Mouse (Mus musculus) left cerebral cortex, postnatal 14 days (tissue): Measurements from ENCODE around the gene Dchs1. TPM values are rescaled to one million over a fixed set of nuclear protein-coding genes. Genes with fewer than 3 reads are reported as not detected.

Experiments used
- DNase-seq, 2 experiments: peaks; one replicate each; pipeline ENCODE4 v3.0.0; 2021 to 2022; ENCODE audit warnings: low spot score in 2 of 2, mixed read lengths in 1 of 2
- intact Hi-C: fragments of 180-260 bp; cut with DNase I; formaldehyde crosslinking; loops from one replicate; pipeline ENCODE4 v1.15.1; 2025
- long read RNA-seq, 2 experiments: library from polyadenylated mRNA; stranded (forward); transcript quantifications; one replicate each; pipeline ENCODE4 v2.0.0; 2021
- total RNA-seq, 2 experiments: library from RNA; stranded (reverse); gene quantifications; 2 replicates each; pipeline ENCODE4 v1.2.3; 2021

The Dchs1 gene
- total RNA-seq: 10 to 100 TPM; 16.4 to 18.7 TPM
- long read RNA-seq, experiment 1, partial matches to known transcripts: 6 of 6 reads
- long read RNA-seq, experiment 1, other reads (novel, unspliced or antisense): 0 of 6 reads
- long read RNA-seq, experiment 2, partial matches to known transcripts: 3 of 8 reads
- long read RNA-seq, experiment 2, other reads (novel, unspliced or antisense): 5 of 8 reads

GRCm38 (mm10) chr7:105787285-105788140, at the start of gene Dchs1:
Gene Dchs1 (minus strand): TSS chr7:105787654.
- DNase-seq: no peak
- intact Hi-C loops: no loop called here

DNA sequence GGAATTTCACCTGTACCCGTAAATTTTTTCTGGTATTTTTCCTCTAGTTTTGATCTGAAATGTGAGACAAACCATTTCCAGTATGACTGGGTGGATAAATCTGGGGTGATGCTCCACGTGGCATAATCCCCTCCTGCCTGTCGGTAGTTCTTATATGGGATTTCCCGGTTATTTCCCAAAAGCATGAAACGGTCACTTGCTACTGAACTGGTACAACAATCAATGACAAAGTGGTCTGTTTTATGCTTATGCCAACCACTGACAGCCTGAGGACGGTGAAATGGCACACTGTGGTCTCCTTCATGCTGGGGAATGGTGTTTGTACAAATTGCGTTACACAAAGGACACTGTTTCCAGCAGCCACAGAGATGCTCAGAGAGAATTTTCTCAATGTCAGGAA, 36.8 kb upstream of the Dchs1 start:
- intact Hi-C loops: no loop called here

GRCm38 (mm10) chr7:105818483-105818882, 31.0 kb upstream of the Dchs1 start:
- intact Hi-C loops: loop anchor here (2.0 to 5.0 kb wide), 3 partner anchors 92 to 1229 kb away; no protein-coding TSS in a partner anchor

More for the DNA sequence above, 36.8 kb upstream of the Dchs1 start:
- DNase-seq: no peak

DNA sequence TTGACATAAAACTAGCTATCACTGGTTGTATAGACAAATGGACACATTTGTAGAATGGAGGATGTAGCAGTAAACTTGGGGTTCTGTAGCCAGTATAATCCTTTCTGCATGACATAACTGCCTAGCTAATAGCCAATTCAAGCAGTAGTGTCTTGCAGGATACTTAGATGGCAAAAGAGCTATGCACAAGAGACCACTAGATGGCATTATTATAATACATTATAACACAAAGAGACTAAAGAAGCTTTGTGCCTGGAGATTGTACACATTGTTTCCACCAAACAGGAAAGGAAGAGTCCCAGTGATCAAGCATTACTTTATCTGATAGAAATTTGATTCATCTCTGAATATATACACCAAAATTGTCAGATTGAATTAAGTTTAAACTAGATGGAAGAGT, 29.3 kb upstream of the Dchs1 start:
- no peak for DNase-seq
- intact Hi-C loops: loop anchor here (5.0 kb wide), 2 partner anchors 269 to 1231 kb away; no protein-coding TSS in a partner anchor

More at GRCm38 (mm10) chr7:105818483-105818882, 31.0 kb upstream of the Dchs1 start:
- peak; percentile 53 to 66 for DNase-seq

DNA sequence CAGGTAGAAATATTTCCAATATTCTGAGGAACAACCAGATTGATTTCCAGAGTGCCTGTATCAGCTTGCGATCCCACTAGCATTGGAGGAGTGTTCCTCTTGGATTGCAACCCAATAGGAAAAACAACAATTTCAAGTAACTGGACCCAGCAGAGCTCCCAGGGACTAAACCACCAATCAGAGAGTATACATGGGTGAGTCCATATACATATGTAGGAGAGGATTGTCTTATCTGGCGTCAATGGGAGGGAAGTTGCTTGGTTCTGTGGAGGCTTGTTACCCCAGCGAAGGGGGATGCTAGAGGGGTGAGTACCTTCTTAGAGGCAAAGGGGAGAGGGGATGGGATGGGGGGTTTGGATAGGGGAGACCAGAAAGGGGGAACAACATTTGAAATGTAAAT, 25.9 kb upstream of the Dchs1 start:
- intact Hi-C loops: loop anchor here (5.0 kb wide), 1 partner anchor 161 kb away; the partner anchor contains the start of gene Dnhd1
- no peak for DNase-seq

- intact Hi-C loops: loop anchor here (5.0 kb wide), 1 partner anchor 160 kb away; the partner anchor contains the start of gene Dnhd1
Measured at GRCm38 (mm10) chr7:105812566-105812965, 25.1 kb upstream of the Dchs1 start.

GRCm38 (mm10) chr7:105811516-105811915, 24.1 kb upstream of the Dchs1 start:
- DNase-seq: no peak
- intact Hi-C loops: loop anchor here (1.0 to 5.0 kb wide), 3 partner anchors 75 to 159 kb away; partner anchors contain the start of genes Dnhd1, Ilk and Rrp8

More at GRCm38 (mm10) chr7:105812566-105812965, 25.1 kb upstream of the Dchs1 start:
- DNase-seq: no peak

GRCm38 (mm10) chr7:105810877-105811489, 23.5 kb upstream of the Dchs1 start, which contains the start of gene Mrpl17:
Gene Mrpl17 (minus strand): TSS chr7:105811099.
- intact Hi-C loops: loop anchor here (1.0 to 5.0 kb wide), 3 partner anchors 74 to 159 kb away; partner anchors contain the start of genes Dnhd1, Ilk and Rrp8
- peak; percentile 100 for DNase-seq

DNA sequence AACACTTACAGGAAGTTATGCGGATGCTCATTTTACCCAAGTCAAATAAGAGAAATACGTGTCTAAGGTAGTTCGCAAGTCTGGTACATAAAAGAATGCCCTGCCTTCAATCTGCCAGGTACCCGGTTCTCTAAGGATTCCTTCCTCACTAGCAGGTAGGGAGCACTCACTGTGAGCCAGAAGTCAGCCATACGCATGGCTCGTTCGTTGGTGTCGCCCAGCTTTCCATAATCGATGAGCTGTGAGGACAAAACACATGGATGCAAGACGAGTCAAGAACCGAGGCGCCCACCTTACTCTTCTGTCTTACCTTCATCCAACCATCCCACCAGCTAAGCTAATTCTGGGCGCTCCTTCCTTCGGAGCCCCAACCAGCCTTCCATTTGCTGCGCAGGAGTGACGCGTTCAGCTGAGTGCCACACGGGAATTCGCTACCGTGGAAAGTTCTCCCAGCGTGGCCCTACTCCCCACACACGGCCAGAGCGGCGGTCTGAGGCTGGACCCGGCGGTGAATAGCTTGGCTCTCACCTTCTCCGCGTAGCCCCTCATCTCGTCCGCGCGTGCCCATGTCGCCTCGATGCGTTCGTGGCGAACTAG, 22.9 kb upstream of the Dchs1 start:
- peak; percentile 48 to 55 for DNase-seq
- intact Hi-C loops: loop anchor here (2.0 to 5.0 kb wide), 2 partner anchors 74 to 158 kb away; partner anchors contain the start of genes Dnhd1, Ilk and Rrp8

DNA sequence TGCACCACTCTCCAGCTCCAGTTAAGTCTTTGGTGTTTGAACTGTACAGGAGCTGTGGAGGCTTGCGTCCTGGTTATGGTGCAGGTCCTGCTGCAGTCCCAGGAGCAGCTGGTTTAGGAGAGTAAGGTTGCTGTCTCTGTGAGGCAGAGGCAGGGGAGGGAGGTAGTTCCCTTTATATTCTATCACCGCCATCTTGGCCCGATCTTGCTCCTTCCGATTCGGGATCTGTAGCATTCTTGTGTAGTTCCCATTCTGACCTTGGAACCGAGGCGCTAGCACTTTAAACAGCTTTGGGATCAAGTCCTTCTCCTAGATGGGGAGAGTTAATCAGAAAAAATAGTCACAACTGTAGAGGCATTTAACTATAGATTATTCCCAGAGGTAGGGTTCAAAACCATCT, 22.4 kb upstream of the Dchs1 start:
- DNase-seq: no peak
- intact Hi-C loops: loop anchor here (2.0 to 5.0 kb wide), 3 partner anchors 43 to 158 kb away; partner anchors contain the start of genes Dnhd1, Ilk and Rrp8

DNA sequence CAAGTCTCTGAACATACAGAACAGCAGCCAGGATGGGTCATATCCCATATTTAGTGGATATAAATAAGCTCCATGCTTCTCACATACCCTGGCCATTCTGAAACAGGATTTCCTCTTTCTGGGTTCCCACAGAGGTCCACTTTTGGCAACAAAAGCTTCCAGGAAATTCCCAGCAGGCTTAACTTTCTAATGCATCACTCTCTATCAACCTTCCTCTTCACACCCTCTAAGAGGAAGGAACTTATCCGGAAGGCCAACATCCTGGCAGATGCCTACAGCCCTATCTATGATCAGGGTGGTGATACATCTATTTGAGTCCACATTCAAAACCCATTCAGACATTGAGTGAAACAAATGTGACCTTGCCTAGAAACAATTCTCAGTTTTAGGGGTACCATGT, 20.9 kb upstream of the Dchs1 start:
- intact Hi-C loops: loop anchor here (5.0 kb wide), 1 partner anchor 41 kb away; no protein-coding TSS in a partner anchor
- no peak for DNase-seq

GRCm38 (mm10) chr7:105806716-105807115, 19.3 kb upstream of the Dchs1 start:
- intact Hi-C loops: loop anchor here (5.0 kb wide), 1 partner anchor 39 kb away; no protein-coding TSS in a partner anchor
- DNase-seq: no peak

GRCm38 (mm10) chr7:105806125-105806524, 18.7 kb upstream of the Dchs1 start:
- no peak for DNase-seq
- intact Hi-C loops: loop anchor here (5.0 kb wide), 1 partner anchor 39 kb away; no protein-coding TSS in a partner anchor

- no peak for DNase-seq
- intact Hi-C loops: no loop called here
Measured at GRCm38 (mm10) chr7:105803428-105803827, 16.0 kb upstream of the Dchs1 start.

DNA sequence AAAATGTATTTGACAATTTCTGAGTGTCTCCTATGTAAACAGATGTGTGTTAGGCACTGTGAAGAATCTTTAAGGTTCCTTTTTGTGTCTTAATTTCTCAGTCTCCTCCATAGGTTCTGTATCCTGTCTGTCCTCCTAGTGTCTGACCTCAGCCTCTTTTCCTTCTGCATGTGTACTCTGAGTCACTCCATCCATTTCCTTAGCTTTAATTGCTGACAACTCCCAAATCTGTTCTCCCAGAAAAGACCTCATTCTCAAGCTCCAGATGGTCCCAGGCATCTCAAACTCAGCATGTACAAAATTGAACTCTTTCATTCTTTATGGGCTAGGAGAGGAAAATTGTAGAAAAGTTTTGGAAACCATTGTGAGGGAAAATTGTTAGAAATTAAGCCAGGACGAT, 15.3 kb upstream of the Dchs1 start:
- intact Hi-C loops: no loop called here
- no peak for DNase-seq

- intact Hi-C loops: no loop called here
- no peak for DNase-seq
Measured at GRCm38 (mm10) chr7:105802312-105802711, 14.9 kb upstream of the Dchs1 start.

DNA sequence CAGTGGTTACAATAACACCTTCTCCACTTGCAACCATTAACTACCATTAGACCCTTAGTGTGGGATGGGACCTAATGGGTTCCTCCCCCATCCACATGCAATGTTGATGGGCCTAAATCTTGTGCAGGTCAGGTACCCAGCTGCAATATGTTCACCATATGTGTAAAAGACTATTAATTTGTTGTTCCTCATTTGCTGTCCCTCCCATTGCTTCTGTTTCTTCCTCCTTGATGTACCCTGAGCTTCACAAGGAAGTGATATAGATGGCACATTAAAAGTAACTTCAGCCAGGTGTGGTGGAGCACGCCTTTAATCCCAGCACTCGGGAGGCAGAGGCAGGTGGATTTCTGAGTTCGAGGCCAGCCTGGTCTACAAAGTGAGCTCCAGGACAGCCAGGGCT, 9.5 kb upstream of the Dchs1 start:
- no peak for DNase-seq
- intact Hi-C loops: no loop called here

- intact Hi-C loops: no loop called here
Measured at GRCm38 (mm10) chr7:105795759-105796366, 8.4 kb upstream of the Dchs1 start.

DNA sequence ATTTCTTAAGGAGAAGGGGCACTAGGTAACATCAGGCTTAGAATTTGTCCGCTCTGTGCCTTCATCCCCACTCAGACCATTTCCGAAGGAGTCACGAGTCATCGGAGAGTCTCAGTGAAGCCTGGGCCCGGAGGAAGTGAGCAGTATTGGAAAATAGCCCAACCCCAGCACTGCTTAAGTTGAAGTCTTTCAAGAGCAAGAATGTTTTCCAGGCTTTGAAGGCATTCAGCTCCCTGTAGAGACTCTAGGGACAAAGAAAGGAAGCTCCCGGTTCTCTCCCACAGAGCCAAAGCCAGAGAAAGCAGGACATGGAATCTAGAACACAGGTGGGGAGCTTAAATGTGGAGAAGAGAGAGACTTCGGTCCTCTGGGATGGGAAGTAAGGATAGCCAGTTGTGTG, 6.2 kb upstream of the Dchs1 start:
- intact Hi-C loops: no loop called here
- DNase-seq: no peak

More at GRCm38 (mm10) chr7:105795759-105796366, 8.4 kb upstream of the Dchs1 start:
- DNase-seq: no peak
